Mouse (Mus musculus) 3134 (cell line): ENCODE measurements around the gene Sytl1.

Experiments
- DNase-seq: peaks from one replicate; pipeline ENCODE4 v3.0.0-alpha.2; 2011; ENCODE audit warnings: low spot score; ENCODE audit not compliant: insufficient read length; ENCODE audit errors: extremely low read depth

The Sytl1 gene

DNA sequence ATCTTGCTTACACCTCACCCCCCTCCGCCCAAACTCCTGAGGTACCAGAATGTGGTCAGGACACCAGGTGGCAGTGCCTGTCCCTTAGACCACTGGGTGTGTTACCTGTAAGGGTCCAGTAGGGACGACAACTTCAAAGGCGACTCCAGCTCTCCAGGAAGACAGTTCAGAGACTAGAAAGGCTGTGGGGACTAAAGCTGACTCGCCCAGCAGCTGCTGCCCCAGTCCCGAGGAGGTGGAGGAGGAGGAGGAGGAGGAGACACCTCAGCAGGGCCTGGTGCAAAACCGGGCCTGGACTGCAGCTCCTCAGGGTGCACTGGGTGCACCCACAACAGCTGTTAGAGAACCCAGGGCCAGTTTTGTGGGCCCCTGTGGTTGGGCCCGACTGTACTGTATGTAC is at the start of gene Sytl1:
Gene Sytl1 (minus strand): TSS at position 232 of the 400 bp plus-strand sequence.
- no peak for DNase-seq

DNA sequence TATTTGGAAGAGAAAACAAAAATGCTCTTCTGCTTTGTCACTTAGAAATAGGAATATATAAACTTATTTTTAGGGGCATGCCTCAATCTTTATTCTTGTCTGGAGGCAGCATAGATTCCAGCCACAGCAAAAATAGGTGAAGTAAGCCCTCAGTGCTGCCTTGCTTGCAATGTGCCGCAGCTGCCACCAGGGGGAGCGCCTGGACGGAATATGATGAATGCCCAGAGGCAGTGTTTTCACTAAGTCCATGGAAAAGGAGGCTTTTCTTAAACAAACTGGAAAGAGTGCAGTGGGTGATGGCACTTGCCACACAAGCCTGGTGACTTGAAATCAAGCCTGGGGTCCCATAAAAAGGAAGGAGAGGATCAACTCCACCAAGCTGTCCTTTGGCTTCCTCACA is 47.0 kb upstream of the Sytl1 start:
- peak; percentile 50 for DNase-seq

DNA sequence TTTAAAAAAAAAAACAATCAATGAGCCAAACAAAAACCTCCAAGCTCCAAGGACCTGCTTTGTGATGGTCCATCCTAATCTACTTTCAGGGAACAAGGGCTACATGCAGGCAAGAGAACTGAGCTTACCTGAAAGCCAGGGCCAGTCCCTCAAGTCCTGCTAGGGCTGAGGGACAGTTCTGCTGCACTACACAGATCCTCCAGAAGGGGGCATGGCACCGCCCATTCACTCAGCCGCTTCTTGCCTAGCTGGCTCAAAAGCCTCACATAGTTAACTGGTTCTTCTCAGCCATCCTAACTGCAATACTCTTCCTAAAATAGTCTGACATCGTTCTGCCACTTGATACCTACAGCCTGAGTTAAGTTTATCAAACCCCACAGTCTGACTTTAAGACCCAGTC is 44.4 kb upstream of the Sytl1 start:
- DNase-seq = peak; percentile 35

DNA sequence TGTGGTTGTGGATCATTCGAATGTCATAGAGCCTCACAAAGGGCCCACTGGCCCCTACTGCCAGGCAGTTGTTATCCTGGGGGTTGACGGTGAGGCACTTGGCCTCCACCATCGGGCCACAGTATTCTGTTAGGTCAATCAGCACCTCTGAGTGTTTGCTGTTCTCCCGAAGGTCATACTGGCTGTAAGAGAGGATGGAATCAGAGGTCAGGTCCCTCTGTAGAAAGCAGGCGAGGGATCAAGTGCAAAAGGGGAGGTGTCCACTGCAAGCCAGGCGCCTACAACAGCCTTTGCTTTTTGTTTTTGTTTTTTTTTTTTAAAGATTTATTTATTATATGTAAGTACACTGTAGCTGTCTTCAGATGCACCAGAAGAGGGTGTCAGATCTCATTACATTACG is 42.9 kb upstream of the Sytl1 start:
- no peak for DNase-seq

DNA sequence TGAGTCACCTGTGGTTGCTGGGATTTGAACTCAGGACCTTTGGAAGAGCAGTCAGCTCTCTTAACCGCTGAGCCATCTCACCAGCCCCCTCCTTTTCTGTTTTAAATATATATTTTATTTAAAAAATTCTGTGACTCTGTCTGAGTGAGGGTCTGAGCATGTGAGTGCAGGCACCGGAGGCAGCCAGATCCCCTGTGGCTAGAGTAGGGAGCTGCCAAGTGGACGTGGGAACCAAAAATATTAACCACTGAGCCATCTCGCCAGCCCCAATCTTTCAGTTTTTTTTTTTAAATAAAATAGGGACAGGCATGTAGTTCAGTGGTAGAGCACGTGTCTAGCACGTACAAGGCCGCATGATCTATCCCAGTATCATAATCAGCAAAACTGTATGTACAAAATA is 41.9 kb upstream of the Sytl1 start:
- DNase-seq = no peak

DNA sequence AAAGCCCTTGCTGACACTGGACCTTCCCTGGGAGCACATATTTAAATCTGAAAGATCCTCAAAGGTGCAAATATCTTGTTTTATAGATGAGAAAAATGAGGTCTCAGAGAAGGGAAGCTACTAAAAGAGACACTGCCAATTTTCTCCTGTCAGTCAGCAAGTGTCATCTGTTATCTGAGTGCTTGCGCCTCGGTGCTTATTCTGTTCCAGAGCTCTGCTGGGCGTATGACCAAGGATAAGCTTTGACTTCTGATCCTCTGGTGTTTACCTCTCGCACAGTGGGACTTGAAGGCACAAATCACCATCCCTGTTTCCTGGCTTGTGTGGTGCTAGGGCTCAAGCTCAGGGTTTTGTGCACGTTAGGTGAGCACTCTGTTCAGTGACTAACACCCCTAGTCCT is 39.8 kb upstream of the Sytl1 start:
- DNase-seq = no peak

DNA sequence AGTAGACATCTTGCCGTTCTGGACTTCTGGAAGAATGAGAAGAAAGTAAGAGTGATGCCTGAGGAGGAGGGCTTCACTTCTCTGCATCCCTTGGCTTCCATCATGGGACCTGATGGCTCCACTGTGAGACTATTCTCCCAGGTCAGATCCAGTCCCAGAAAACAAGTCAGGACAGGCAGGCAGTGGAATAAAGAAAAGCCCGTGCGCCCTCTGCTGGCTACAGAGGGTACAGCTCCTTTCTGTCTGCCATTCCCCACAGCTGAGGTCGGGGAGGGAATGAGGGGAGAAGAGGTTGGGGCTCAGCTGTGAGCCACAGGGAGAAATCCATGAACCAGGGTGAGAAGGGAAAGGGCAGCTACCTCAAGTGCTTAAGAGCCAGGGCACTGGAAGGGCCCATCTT is 38.9 kb upstream of the Sytl1 start:
- DNase-seq = no peak

DNA sequence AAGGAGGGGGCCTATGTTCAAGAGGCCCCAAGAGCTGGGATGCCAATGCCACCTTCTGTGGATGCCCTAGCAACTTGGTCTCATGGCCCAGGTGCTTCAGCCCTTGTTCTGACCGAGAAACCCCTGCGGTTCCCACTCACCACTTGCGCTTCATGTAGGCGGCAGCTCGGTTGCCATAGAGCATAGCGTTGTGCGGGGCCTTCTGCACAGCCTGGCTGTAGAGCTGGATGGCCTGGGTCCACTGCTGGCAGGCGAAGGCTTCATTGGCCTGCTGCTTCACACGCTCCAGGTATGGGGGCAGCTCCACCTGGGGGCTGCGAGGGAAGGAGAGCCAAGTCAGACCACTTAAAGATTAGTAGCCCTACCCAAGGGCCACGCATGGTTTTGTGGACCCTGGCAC is 37.5 kb upstream of the Sytl1 start:
- DNase-seq = no peak

DNA sequence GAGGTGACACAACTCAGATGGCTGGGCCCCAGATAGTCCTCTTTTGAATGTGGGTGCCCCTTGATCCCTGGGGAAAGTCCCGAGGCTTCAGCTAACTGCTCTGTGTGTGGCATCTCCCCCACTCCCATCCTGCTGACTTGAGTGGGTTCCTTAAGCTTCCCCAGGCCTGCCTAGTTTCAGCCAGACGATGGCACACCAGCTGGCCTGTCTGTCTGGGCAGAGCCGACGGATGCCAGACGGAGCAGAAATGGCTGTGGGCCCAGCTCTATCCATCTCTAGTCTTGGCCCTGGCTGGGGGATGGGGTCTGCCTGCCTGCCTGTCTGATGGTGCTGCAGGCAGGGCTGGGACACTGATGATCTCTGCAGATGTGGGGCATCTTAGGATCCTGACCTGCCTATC is 36.8 kb upstream of the Sytl1 start:
- DNase-seq = no peak

DNA sequence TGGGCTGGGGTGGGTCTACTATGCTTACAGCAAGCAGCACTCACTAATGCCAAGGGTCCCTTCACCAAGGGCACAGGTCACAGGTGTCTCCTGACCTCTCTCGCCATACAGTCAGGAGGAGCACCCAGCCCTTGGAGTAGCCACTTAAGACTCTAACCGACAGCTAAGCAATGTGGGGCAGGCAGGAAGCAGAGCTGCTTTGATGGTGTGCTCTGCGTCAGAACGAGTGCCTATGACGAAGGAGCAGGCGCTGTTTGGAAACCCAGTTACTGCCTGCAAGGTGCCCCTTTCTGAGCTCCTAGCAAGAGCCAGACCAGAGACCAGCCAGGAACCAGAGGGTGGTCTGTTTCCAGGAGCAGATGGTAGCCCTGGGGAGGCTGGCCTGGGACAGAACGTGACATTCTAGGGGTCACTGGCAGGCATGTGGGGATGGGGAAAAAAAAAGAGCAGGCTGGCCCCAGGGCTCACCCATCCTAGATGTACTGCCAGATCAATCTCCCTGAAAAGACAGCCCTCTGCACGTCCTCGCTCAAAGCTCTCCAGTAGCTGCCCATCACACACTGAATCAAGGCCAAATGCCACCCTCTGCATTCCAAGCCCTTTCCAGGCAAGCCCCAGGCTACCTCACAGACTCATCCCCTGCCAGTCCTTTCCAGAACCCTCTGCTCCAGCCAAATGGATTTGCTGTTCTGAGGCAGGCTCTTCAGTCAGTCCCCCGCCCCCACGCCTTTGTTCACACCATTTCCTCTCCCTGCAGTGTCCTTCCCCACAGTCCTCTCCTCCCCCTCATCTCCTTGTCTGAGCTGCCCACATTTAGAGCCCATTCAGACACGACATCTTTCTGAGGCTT is 35.8 kb upstream of the Sytl1 start:
- DNase-seq = no peak

DNA sequence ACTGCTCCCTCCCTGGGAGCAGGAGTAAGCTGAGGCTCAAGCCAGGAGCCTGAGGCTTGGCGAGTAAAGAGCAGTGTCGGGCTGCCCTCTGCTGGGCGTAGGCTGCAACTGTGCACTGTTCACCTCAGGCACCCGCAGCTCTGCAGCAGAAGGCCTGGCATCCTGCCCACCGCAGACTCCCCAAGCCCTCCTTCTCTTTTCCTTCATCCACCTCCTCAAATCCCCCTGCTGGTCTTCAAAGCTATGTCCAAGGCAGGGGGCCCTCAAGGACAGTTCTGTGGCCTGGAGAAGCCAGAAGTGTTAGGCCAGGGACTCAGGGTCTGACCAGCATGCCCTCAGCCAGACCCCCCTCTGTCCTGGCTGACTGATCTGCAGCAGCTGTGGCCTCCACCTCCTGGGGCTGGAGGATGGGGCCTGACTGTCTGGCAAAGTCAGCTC is 34.9 kb upstream of the Sytl1 start:
- DNase-seq = peak; percentile 46

DNA sequence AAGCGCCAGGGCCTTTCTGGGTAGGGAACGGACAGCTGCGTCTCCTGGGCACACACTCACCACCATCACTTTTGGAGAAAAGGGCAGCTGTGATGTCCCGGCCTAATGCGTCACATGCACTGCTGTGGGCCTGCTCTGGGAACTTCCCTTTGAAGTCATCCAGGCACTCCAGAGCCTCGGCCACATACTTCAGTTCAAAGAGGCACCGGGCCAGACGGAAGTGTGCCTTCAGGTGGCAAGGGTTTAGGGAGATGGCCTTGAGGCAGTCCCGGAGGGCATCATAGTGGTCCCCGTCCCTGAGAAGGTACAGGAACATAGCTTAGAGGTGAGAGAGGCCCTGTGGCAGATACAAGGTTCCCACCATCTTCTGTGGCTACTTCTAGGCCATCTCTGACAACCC is 34.4 kb upstream of the Sytl1 start:
- DNase-seq = no peak

DNA sequence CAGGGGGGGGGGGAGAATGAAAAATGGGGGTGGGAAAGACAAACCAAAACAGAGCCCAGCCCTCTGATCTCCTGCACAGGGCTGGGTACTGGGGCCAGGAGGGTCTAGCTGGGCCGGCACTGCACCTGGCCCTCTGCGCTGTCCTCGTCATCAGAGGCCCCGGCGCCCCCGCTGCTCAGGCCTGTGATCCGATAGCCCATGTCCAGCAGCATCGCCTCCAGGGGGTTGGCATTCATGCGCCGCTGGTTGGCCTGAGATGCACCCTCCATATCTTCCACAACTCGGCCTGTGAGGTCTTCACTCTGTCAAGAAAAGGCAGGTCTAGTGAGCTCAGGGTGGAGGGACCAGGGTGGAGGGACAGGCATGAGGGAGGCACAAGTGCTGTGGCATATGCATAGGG is 31.2 kb upstream of the Sytl1 start:
- DNase-seq = no peak

DNA sequence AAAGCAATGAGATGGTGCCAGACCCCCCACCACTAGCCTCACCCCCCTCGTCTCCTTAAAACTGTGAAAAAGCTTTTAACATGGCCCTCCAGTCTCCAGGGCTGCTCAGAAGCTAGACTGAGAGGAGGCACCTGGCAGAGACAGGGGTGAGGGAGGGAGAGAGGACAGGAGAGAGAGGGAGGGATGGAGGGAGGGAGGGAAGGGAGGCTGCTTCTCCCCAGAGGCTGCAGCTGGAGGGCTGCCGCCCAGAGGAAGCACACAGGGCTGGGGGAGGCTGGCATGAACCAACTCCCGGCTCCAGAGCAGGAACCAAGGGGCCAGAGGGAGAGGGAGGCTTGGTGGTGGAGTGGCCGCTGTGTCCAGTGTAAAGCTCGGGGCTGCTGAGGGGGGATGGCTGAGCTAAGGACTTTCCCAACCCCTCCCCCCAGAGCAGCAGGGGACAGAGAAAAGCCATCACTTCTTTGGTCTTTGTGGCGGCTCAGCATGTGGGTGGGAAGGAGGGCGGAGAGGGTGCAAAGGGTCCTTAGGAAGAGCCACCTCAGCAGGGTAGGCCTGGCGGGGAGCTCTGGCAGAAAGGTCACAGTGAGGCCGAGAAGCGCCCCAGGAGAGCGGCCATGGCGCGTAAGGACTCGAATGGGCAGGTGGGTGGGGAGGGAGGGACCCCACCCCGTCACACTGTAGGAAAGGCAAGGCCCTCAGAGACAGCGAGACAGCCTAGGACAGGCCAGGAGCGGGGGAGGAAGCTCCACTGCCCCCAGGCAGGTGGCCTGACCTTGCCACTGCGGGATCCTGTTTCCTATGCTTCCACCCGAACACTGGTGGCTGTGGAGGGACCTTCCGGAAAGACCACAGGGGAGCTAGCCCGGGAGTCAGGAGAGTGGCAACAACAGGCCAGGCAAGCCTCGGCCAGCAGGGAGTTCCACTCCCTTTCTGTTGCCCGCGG is 30.3 kb upstream of the Sytl1 start:
- DNase-seq = no peak

DNA sequence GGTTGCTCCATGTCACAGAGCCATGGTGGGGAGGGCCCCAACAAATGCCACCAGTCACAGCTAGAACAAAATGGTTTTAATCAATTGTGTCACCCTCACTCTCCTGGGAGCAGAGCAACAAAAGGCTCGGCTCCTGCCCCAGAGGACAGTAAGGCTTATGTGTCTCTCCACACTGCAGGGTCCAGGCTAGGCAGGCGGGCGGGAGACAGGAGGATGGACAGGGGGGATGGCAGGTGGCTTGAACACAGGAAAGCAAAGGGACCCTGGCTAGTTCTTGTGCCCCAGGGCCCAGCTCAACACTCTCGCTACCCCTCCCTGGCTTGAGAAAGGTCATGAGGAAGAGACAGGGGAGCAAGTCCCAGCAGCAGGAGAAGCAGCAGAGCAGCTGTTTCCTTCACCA is 29.5 kb upstream of the Sytl1 start:
- DNase-seq = no peak

DNA sequence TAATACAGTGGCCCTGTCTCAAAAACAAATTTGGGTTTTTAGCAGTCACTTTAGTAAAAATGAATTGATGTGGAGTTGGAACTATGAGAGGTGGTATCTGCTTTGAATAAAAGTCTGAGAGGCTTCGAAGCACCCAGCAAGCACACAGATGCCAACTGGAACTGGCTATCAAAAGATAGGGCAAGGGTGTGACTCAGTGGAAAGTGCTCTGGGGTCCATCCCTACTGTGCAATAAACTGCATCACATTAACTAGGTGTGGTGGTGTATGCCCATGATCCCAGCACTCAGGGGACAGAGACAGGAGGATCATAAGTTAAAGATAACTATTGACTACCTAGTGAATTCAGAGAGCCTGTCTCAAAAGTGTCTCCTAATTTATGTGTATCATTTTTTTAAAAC is 28.3 kb upstream of the Sytl1 start:
- no peak for DNase-seq

DNA sequence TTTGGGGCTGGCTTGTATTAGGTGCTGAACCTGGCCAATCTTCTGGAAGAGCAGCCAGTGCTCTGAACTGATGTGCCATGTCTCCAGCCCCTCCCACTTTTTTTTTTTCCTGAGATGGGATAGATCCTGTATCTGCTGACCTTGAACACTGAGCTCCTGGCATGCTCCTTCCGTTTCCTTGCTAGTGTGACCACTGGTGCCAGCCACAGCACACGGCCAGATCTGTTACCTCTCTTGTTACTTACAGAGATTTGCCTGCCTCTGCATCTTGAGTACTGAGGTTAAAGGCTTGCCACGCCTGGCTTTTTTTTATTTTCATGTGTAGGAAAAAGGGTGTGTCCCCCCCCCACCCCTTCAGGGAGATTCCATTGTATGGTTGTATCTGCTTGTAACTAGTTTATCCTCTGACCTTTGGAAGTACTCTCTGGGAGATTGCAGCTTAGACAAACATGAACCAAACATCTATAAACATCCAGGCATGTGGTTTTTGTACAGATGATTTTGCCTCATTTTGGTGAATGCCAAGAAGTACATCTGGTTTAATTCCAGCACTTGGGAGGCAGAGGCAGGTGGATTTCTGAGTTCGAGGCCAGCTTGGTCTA is 23.7 kb upstream of the Sytl1 start:
- DNase-seq = no peak

DNA sequence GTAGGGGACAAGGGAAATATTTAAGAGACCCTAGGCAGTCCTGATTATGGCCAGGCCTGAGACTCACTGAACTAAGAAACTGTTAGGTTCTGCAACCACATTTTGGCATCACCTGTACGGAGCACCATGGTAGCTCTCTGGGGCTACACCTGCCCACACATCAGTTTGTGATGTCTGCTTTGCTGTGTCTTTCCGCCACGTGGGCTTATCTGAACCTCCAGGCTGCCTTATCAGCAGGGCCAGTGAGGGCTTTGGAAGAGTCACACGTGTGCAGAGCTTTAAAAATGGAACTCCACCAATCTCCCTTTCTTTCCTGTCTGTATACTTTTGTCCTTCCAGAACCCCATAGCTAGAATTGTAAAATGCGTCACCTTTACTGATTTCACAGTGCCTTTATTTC is 23.0 kb upstream of the Sytl1 start:
- DNase-seq = no peak

DNA sequence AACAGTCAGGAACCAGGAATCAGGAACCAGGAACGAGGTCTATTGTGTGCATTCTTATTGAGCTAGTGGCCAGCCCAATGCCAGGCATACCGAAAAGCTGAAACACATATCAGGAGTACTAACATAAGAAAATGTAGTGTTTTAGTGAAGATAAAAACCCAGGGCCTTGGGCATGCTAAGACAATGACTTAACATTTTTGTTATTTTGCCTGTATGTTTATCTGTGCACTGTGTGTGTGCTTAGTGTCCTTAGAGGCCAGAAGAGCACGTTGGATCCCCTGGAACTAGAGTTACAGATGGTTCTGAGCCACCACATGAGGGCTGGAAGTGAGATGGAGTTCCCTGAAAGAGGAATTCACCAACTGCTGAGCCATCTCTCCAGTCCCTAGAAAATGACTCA is 22.4 kb upstream of the Sytl1 start:
- DNase-seq = no peak

DNA sequence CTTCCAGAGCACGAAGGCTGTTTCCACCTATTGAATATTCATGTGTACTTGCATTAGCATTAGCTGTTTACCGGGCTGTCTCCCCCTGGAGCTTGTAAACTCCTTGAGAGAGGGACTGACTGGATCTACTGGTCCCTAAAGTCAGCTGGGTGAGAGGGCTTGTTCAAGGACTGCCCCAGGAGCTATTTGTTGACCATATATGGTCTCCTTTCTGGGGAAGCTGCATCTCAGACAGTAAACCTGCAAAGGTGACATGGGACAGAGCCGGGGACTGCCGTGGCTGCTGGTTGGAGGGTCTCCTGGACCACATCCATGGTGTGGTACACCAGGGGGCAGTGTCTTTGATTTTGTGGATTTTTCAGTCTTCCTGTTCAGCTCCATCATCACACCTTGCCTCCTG is 19.7 kb upstream of the Sytl1 start:
- DNase-seq = no peak

DNA sequence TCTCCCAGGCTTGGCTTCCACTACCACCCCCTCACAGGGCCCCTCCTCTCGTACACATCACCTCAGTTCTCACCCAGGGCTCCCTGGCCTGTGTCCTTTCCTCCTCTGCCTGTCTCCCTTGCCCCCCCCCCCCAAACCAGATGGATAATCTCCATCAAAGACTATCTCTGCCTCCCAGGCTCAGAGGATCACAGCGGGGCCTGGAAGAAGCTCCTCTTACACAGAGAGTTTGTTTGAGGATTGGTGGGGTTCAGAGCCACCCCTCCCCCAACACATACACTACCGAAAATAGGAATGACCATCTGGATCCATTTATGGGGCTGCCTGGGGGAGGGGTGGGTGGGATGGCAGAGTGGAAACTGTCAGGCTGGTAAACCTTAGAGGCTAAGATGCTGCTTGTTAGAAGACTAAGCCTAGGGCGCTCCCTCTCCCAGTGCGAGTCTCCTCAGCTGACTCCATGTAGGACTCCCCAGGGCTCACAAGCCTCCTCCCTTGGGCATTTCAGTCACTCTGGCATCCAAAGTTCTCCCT is 19.1 kb upstream of the Sytl1 start:
- no peak for DNase-seq
